Mouse (Mus musculus) liver, embryonic 12.5 days (tissue): Measurements from ENCODE around the gene Ssh2. TPM values are rescaled to one million over a fixed set of nuclear protein-coding genes. Genes with fewer than 3 reads are reported as not detected.

ENCODE experiments used
- ATAC-seq: fragments of 200-750 bp; cut with Nextera tagmentation; 2 replicates; pipeline ENCODE4 v1.8.0; 2017; ENCODE audit warnings: moderate number of reproducible peaks, mild to moderate bottlenecking, moderate library complexity
- H3K27ac ChIP-seq: fragments of 300-500 bp; sonication (generic); 2 replicates; pipeline ENCODE4 v1.5.1; 2016; ENCODE audit warnings: mild to moderate bottlenecking
- H3K27me3 ChIP-seq: fragments of 300-500 bp; sonication (generic); replicated peaks from 2 replicates; pipeline ENCODE4 v1.6.1; 2016; ENCODE audit warnings: mild to moderate bottlenecking, moderate library complexity
- H3K36me3 ChIP-seq: fragments of 300-500 bp; sonication (generic); 2 replicates; pipeline ENCODE4 v1.6.1; 2016; ENCODE audit warnings: mild to moderate bottlenecking, moderate library complexity
- H3K4me1 ChIP-seq: fragments of 300-500 bp; sonication (generic); 2 replicates; pipeline ENCODE4 v1.6.1; 2016
- H3K4me2 ChIP-seq: fragments of 300-500 bp; sonication (generic); 2 replicates; pipeline ENCODE4 v1.6.1; 2016; ENCODE audit warnings: mild to moderate bottlenecking, moderate library complexity
- H3K4me3 ChIP-seq: fragments of 300-500 bp; sonication (generic); 2 replicates; pipeline ENCODE4 v1.5.1; 2016; ENCODE audit warnings: mild to moderate bottlenecking, moderate library complexity
- H3K9ac ChIP-seq: fragments of 300-500 bp; sonication (generic); 2 replicates; pipeline ENCODE4 v1.6.1; 2016; ENCODE audit warnings: mild to moderate bottlenecking, moderate library complexity
- H3K9me3 ChIP-seq: fragments of 300-500 bp; sonication (generic); replicated peaks from 2 replicates; pipeline ENCODE4 v1.6.1; 2016; ENCODE audit warnings: mild to moderate bottlenecking, moderate library complexity
- WGBS: fragments of 180-500 bp; shearing (Covaris S2); methylation state at CpG from one replicate; pipeline ENCODE4 v1.1.7; 2016; ENCODE audit not compliant: insufficient replicate concordance; 5-methylcytosine and 5-hydroxymethylcytosine counted together
- polyA plus RNA-seq: library from polyadenylated mRNA; unstranded; fragments of >200 nt; fragmentation: Nextera tagmentation; extraction: Ambion mirVana; gene quantifications from 2 replicates; pipeline ENCODE4 v1.2.1, GENCODE M21; 2016

The Ssh2 gene
- polyA plus RNA-seq, 1 experiment from 2014 or later = 6.8 TPM

DNA sequence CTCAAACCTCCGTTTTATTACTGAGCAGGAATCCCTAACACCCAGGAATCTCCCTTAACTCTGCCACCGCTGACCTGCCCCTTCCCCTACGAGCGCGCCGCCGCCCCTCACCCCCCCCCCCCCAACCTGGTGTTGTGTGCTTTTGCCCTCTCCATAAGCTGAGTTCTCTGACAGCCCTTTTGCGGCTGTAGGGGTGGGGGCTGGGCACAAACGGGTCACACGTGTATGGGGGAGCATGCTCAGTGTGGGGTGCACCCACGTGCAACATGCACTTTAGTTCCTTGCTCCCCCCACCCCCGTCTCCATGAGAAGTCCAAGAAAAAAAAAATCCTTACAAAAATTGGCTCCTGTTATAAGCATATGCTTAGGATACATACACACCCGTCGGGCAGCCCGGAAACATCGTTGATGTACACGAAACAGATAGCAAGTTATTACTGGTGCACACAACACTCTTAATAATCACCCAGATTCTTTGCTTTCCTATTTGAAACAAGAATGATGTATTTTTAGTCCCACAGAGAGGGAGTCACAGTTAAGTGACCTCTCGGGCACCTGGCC, 276.3 kb downstream of the Ssh2 start:
- peak overlapping the region; percentile 88 for H3K4me3 ChIP-seq
- peaks cover 29% of the 10 kb centered on the region for H3K27me3 ChIP-seq
- no peaks in the 10 kb centered on the region for H3K36me3 ChIP-seq
- peak overlapping the region; percentile 97 for H3K4me2 ChIP-seq
- peaks cover 83% of the 10 kb centered on the region for H3K4me1 ChIP-seq
- no peak for ATAC-seq
- peak overlapping the region; percentile 76 for H3K9ac ChIP-seq
- peak overlapping the region; percentile 80 for H3K27ac ChIP-seq
- no peaks in the 10 kb centered on the region for H3K9me3 ChIP-seq
- 0% methylated on average over 12 of the region's 18 CpGs for WGBS

DNA sequence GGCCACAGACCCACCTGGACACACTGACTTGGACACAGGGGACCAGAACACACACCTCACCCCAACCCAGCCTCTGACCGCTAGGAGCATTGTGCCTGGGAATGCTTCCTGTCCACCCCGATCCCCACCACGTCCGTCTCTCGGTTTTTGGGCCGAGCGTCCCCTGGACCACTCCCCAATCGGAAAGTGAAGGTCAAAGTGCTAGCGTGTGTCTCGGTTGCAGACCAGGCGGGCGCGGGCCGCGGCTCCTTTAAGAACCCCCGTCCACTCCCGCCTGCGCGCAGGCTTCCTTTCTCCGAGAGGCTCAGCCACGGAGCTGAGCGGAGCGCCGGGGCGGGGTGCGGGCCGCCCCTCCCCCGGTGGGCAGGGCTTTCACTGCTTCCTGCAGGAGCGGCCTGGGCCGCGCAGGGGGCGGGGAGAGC, 276.8 kb downstream of the Ssh2 start:
- H3K4me3 ChIP-seq = peak overlapping the region; percentile 88

DNA sequence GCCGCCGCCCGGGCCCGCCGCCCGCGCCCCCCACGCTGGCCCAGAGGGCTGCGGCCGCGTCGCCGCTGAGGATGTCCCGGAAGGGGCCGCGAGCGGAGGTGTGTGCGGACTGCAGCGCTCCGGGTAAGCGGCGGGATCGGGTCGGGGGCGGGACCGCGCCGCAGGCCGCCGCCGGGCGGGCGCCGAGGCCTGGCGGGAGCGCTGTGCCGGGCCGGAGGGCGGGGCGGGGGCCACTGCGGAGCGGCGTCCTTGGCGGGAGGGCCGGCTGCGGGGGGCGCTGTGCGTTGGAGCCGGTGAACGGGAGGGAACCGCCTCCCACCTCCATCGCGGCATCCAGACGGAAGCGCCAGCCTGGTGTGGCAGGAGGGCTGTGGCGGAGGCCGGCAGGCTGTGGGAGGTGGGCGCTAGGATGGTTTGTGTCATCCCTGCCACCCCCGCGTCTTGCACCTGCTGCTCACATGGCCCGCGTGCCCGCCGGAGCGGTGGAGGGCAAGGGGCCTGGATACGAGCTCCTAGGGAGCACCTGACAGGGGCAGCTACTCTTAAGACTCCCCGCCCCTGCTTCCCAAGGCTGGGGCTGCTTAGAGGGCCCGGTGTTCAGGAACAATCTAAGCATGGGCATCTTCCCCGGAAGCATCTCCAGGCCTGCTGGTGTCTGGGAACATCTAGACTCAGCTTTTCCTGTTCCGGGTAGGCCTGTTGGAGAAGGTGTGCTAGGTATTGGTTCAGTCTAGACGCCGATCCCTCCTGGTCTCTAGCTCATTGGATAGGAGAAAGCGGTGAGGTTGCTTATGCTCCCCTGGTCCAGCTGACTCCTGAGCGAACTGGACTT, 277.6 kb downstream of the Ssh2 start, which contains the start of gene Git1:
Gene Git1 (plus strand): TSS at position 51 of the 832 bp plus-strand sequence.
- peaks cover 2% of the 10 kb centered on the region; the same call in 1 of the 2 replicates for H3K36me3 ChIP-seq
- peak within 1 kb of the TSS; percentile 88 for H3K9ac ChIP-seq
- peak within 1 kb of the TSS; percentile 88 for H3K4me3 ChIP-seq
- H3K27ac ChIP-seq = peak within 1 kb of the TSS; percentile 82
- H3K27me3 ChIP-seq = peaks cover 22% of the 10 kb centered on the region
- no peaks in the 10 kb centered on the region for H3K9me3 ChIP-seq
- no peak for ATAC-seq
- H3K4me2 ChIP-seq = peak within 1 kb of the TSS; percentile 97
- peaks cover 88% of the 10 kb centered on the region for H3K4me1 ChIP-seq
- under 1% methylated on average over 67 of the region's 74 CpGs for WGBS

More for the DNA sequence above, 276.8 kb downstream of the Ssh2 start:
- Histone ChIP-seq H3K36me3 (no peaks in the 10 kb centered on the region), H3K4me1 (peaks cover 88% of the 10 kb centered on the region), H3K9me3 (no peaks in the 10 kb centered on the region), H3K27ac (peak overlapping the region; percentile 80), H3K4me2 (peak overlapping the region; percentile 97), H3K27me3 (peaks cover 29% of the 10 kb centered on the region), H3K9ac (peak overlapping the region; percentile 76)
- peak; percentile 84 for ATAC-seq
- 0% methylated on average over 29 of the region's 32 CpGs for WGBS

DNA sequence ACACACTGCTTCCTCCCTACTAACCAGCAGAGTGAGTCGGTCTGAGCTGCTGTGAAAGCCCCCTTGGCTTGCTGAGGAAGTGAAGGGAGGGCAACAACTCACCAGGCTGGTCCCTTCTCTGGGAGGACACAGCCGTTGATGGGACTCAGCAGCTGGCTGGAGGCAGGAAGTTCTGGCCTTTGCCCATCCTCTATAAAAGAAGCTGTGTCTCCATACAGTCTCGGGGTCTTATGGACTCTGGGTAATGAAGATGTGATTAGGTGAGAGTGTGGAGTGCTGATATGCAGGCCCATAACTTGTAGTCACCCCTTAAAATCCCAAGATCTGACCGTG, 278.2 kb downstream of the Ssh2 start:
- 16% methylated on average over 4 of the region's 4 CpGs for WGBS
- Histone ChIP-seq H3K4me1 (peaks cover 83% of the 10 kb centered on the region), H3K9me3 (no peaks in the 10 kb centered on the region), H3K36me3 (peaks cover 8% of the 10 kb centered on the region; the same call in 1 of the 2 replicates), H3K9ac (peak overlapping the region; percentile 88), H3K4me2 (peak overlapping the region; percentile 95), H3K4me3 (peak overlapping the region; percentile 88), H3K27me3 (peaks cover 16% of the 10 kb centered on the region), H3K27ac (peak overlapping the region; percentile 82)
- ATAC-seq = no peak

DNA sequence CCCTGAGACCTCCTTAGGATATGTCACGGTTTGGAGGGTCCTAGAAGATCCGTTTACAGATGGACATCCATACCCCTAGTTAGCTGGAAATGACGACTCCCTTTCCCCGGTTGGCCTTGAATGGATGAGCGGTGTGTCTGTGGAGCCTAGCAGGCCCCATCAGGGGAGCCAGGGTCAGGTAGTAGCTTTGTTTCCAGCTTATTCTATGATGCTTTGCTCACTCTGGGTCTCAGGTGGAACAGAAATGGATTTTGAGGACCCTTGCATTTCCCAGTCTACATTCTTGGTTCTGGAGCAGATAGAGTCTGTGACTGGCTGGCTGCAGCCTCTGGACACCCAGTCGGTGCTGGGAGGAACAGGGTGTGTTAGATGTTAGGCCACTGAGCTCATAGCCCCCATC, 278.7 kb downstream of the Ssh2 start:
- Histone ChIP-seq H3K9me3 (no peaks in the 10 kb centered on the region), H3K27ac (0 out of 2 replicates have a peak overlapping the region, but pooled peaks have one; percentile 82), H3K4me3 (peak overlapping the region; percentile 88), H3K4me2 (peak overlapping the region; percentile 95), H3K36me3 (peaks cover 13% of the 10 kb centered on the region), H3K4me1 (peaks cover 80% of the 10 kb centered on the region), H3K9ac (0 out of 2 replicates have a peak overlapping the region, but pooled peaks have one; percentile 88), H3K27me3 (peaks cover 12% of the 10 kb centered on the region)
- no peak for ATAC-seq
- WGBS = 69% methylated on average over 6 of the region's 6 CpGs

DNA sequence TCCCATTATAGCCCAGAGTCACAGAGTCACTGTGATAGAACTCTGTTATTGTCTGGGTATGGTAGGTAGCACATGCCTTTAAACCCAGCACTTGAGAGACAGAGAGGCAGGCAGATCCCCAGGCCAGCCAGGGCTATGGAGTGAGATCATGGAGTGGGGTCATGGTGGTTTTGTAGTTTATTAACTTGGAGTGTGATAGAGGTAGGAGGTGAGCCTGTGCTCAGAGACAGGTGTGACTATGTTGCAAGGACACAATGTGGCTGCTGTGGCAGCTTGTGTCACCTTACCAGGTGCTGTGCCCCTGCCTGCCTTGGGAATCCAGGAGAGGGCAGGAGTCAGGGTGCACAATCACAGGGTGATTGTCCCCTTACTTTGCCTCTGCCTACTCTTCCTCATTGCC, 279.4 kb downstream of the Ssh2 start:
- H3K36me3 ChIP-seq = peaks cover 20% of the 10 kb centered on the region
- no peak overlapping the region for H3K4me3 ChIP-seq
- no peak overlapping the region for H3K4me2 ChIP-seq
- H3K9ac ChIP-seq = no peak overlapping the region
- peaks cover 5% of the 10 kb centered on the region for H3K27me3 ChIP-seq
- ATAC-seq = no peak
- no peak overlapping the region for H3K27ac ChIP-seq
- H3K9me3 ChIP-seq = no peaks in the 10 kb centered on the region
- peaks cover 73% of the 10 kb centered on the region for H3K4me1 ChIP-seq

DNA sequence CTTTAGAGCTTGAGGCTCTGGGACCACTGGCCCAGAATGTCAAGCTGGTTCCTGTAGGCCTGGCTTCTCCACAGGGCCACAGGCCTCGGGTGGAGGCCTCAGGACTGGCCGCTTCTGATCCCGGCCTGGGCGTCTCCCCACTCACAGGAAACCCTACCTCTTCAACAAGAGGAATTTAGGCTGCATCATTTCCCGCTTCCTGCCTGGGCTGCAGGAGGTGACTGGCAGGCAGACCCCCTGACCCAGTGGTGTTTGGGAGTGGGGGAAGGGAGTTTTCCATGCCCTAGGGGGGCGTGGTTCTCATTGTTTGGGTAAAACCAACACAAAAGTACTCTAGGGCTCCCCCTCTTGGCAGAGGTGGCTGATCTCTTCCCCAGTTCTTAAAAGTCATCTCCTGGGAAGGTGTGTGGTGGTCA, 281.3 kb downstream of the Ssh2 start:
- Histone ChIP-seq H3K4me3 (no peak overlapping the region), H3K27me3 (no peaks in the 10 kb centered on the region), H3K27ac (peak overlapping the region; percentile 73; the same call in 1 of the 2 replicates), H3K4me1 (peaks cover 60% of the 10 kb centered on the region), H3K36me3 (peaks cover 33% of the 10 kb centered on the region), H3K4me2 (no peak overlapping the region; the same call in 1 of the 2 replicates), H3K9ac (no peak overlapping the region), H3K9me3 (no peaks in the 10 kb centered on the region)
- no peak for ATAC-seq
- 40% methylated on average over 6 of the region's 6 CpGs for WGBS

DNA sequence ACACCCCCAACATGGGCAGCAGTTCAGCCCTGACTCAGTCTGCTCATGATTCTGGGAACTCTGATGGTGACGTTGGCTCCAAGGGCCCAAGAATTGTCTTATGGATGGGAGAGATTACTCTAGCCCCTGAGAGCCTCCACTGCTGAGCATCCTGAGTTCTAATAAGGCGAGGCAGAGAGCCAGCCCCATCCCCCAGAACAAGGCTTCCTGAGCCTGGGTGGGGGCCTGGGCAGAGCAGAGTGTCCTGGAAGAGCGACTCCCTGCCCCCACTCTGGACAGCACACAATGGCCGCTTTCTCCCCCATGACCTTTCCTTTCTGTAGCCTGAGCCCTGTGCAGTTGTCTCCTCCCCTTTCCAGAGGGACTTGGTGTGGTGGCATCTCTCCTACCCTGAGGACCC, 281.8 kb downstream of the Ssh2 start:
- ATAC-seq = no peak
- H3K27ac ChIP-seq = 0 out of 2 replicates have a peak overlapping the region, but pooled peaks have one; percentile 36

DNA sequence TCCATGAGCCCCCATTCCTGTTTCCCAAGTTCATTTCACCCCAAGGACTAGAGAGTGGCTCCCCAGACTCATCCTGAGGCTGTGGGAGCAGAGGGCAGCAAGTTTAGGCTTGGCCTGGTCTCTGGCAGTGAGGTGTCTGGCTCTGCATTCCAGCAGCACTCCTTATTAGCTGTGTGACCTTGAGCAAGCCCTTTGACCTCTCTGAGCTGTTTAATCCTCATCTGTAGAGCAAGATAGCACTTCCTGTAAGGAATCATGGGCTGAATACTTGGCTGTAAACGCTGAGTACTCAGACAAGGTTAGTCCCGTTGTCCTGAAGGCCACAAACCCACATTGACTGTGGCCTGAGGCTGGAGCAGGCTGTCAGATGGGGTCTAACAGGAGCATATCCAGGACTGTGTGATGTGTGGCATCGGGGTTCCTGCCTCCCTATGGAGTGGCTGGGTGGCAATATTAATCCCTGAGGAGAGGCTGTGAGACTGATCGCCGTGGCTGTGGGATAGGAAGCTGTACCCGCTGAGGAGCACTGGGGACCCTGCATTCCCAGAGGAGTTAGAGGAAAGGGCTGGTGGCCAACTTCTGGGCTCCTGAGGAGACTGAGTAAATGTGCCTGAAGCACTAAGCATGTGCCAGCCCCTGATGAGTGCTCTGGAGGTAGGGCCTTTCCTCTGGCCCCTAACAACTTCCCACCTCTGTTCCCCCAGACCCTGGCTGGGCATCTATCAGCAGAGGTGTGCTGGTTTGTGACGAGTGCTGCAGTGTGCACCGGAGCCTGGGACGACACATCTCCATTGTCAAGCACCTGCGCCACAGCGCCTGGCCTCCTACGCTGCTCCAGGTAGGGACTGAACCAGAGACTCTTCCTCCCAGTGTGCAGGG, 282.4 kb downstream of the Ssh2 start:
- WGBS = 79% methylated on average over 12 of the region's 12 CpGs
- Histone ChIP-seq H3K27me3 (no peaks in the 10 kb centered on the region), H3K4me2 (peak overlapping the region; percentile 10; the same call in 1 of the 2 replicates), H3K4me1 (peaks cover 53% of the 10 kb centered on the region), H3K9me3 (no peaks in the 10 kb centered on the region), H3K9ac (0 out of 2 replicates have a peak overlapping the region, but pooled peaks have one; percentile 7), H3K4me3 (no peak overlapping the region), H3K27ac (0 out of 2 replicates have a peak overlapping the region, but pooled peaks have one; percentile 36), H3K36me3 (peaks cover 44% of the 10 kb centered on the region)
- ATAC-seq = no peak

More for the DNA sequence above, 281.8 kb downstream of the Ssh2 start:
- no peak overlapping the region for H3K4me3 ChIP-seq
- peaks cover 55% of the 10 kb centered on the region for H3K4me1 ChIP-seq
- 68% methylated on average over 4 of the region's 4 CpGs for WGBS
- no peak overlapping the region for H3K9ac ChIP-seq
- peaks cover 38% of the 10 kb centered on the region for H3K36me3 ChIP-seq
- H3K27me3 ChIP-seq = no peaks in the 10 kb centered on the region
- peak overlapping the region; percentile 10; the same call in 1 of the 2 replicates for H3K4me2 ChIP-seq
- H3K9me3 ChIP-seq = no peaks in the 10 kb centered on the region

DNA sequence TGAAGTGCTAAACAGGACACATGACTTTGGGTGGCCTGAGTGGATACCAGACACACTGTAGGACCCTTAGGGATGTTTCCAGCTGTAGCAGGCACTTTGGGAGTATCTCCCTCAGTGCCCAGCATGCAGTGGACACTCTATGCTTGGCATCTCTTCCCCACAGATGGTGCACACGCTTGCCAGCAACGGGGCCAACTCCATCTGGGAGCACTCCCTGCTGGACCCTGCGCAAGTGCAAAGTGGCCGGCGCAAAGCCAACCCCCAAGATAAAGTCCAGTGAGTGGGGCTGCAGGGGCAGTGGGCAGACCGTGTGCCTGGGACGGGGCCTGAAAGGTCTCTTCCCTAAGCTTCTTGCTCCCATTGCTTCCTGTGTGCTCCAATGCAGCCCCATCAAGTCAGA, 283.3 kb downstream of the Ssh2 start:
- Histone ChIP-seq H3K4me1 (peaks cover 45% of the 10 kb centered on the region), H3K4me3 (no peak overlapping the region), H3K27ac (no peak overlapping the region), H3K9ac (no peak overlapping the region), H3K27me3 (no peaks in the 10 kb centered on the region), H3K9me3 (no peaks in the 10 kb centered on the region), H3K36me3 (peaks cover 53% of the 10 kb centered on the region), H3K4me2 (no peak overlapping the region)
- WGBS = 79% methylated on average over 7 of the region's 7 CpGs
- ATAC-seq = no peak
